Mouse (Mus musculus) midbrain, embryonic 14.5 days (tissue): ENCODE data around the gene Zfp385c. TPM values are rescaled to one million over a fixed set of nuclear protein-coding genes. Genes with fewer than 3 reads are reported as not detected.
A peak's percentile ranks its signal among the peaks of the same experiment; 100 is the strongest.

Source experiments
- ATAC-seq: fragments of 200-750 bp; cut with Nextera tagmentation; 2 replicates; pipeline ENCODE4 v1.8.0; 2017; ENCODE audit warnings: moderate number of reproducible peaks, moderate library complexity; ENCODE audit not compliant: low FRiP score, low TSS enrichment
- DNase-seq: peaks from one replicate; pipeline ENCODE4 v3.0.0-alpha.2; 2015
- H3K27ac ChIP-seq: fragments of 300-500 bp; sonication (generic); replicated peaks from 2 replicates; pipeline ENCODE4 v1.5.1; 2014; ENCODE audit warnings: mild to moderate bottlenecking, low read depth, low read length, moderate library complexity
- H3K27me3 ChIP-seq: fragments of 300-500 bp; sonication (generic); 2 replicates; pipeline ENCODE4 v1.6.1; 2014; ENCODE audit warnings: low read length, control low read depth, mixed read lengths; ENCODE audit not compliant: control insufficient read depth, insufficient read depth
- H3K36me3 ChIP-seq: fragments of 300-500 bp; sonication (generic); 2 replicates; pipeline ENCODE4 v1.6.1; 2014; ENCODE audit warnings: low read length, control low read depth; ENCODE audit not compliant: control insufficient read depth, insufficient read depth
- H3K4me1 ChIP-seq: fragments of 300-500 bp; sonication (generic); 2 replicates; pipeline ENCODE4 v1.6.1; 2014; ENCODE audit warnings: mild to moderate bottlenecking, antibody characterized with exemption, low read length, control low read depth; ENCODE audit not compliant: control insufficient read depth, insufficient read depth
- H3K4me2 ChIP-seq: fragments of 300-500 bp; sonication (generic); 2 replicates; pipeline ENCODE4 v1.6.1; 2014; ENCODE audit warnings: mild to moderate bottlenecking, low read length, moderate library complexity
- H3K4me3 ChIP-seq: fragments of 300-500 bp; sonication (generic); replicated peaks from 2 replicates; pipeline ENCODE4 v1.5.1; 2014; ENCODE audit warnings: low read depth, low read length
- H3K9ac ChIP-seq: fragments of 300-500 bp; sonication (generic); replicated peaks from 2 replicates; pipeline ENCODE4 v1.6.1; 2014; ENCODE audit warnings: mild to moderate bottlenecking, low read length, moderate library complexity
- H3K9me3 ChIP-seq: fragments of 300-500 bp; sonication (generic); 2 replicates; pipeline ENCODE4 v1.6.1; 2016; ENCODE audit warnings: low read length, control low read depth, mixed read lengths; ENCODE audit not compliant: control insufficient read depth
- WGBS: fragments of 180-500 bp; shearing (Covaris S2); extraction: QIAGEN DNeasy Blood & Tissue Kit; methylation state at CpG from one replicate; pipeline ENCODE4 v1.1.7; 2014; 5-methylcytosine and 5-hydroxymethylcytosine counted together
- polyA plus RNA-seq: library from polyadenylated mRNA; unstranded; fragments of >200 nt; fragmentation: Nextera tagmentation; extraction: Ambion mirVana; gene quantifications from 2 replicates; pipeline ENCODE4 v1.2.1, GENCODE M21; 2014

The Zfp385c gene
- polyA plus RNA-seq, 1 experiment from 2014 or later, result 0.41 TPM

DNA sequence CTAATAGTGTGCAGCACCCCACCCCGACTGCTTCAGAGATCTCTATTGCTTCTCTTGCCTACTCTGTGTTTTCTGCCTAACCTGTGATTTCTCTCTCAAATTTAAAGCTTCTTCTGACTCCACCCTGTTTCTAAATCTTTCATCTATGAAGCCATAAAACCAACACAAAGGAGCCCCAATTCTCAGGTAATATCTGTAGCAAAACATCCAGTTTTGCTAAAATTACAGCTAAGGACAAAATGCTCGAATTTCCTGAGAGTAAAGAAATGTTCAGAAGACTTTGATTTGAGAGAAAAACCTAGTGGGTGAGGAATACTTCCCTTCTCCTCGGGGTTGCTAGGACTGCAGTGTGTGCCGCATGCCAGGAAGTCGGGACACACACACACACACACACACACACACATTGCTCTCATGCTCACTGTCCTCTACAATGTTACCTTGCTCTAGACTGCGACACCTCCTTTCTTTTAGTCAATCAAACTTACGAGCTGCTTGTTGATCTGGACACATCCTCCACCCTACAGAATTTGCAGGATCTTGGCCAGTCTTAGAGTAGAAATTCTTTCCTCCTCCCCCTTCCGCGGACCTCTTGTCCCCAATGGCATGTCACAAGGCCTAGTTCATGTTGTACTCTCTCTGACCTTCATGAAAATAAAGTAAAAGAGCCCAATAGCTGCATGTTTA lies 82.1 kb downstream of the Zfp385c start:
- ATAC-seq (no peak), DNase-seq (no peak)
- WGBS, result 86% methylated on average over 9 of the region's 9 CpGs
- Histone ChIP-seq H3K27me3 (no peaks in the 10 kb centered on the region), H3K4me2 (no peak overlapping the region), H3K27ac (no peak overlapping the region), H3K36me3 (0 out of 2 replicates have a peak, but pooled peaks cover 8% of the 10 kb centered on the region), H3K4me1 (no peaks in the 10 kb centered on the region), H3K9ac (no peak overlapping the region), H3K4me3 (no peak overlapping the region), H3K9me3 (no peaks in the 10 kb centered on the region)

DNA sequence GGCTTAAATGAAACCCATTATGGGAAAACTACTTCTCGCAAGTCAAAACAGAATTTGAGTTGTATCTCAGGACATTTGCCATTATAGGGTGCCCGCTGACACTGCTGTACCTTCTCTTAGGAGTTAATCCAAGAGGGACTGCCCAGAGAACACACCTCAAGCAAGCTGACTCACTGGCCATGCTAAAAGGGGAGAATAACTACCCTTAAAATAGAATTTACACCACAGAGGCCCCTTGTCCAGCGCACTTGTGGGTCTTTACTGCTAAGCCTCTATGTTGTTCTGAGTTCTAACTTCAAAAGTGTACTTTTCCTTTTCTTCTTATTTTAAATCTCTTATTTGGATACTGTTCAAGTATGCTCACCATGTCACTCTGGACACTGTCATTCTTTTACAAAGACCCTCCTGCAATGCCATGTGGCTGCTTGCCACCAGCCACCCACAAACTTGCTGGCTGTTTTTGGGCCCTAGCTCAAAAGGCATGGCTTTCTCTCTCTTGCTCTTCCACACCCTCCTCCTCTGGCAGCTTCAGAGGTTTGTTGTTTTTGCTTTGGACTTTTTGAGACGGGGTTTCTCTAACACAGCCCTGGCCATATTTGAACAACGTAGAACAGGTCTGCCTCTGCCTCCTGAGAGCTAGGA lies 82.8 kb downstream of the Zfp385c start:
- 89% methylated on average over 5 of the region's 5 CpGs for WGBS
- Histone ChIP-seq H3K27ac (no peak overlapping the region), H3K36me3 (0 out of 2 replicates have a peak, but pooled peaks cover 8% of the 10 kb centered on the region), H3K27me3 (no peaks in the 10 kb centered on the region), H3K4me2 (no peak overlapping the region), H3K4me3 (no peak overlapping the region), H3K4me1 (0 out of 2 replicates have a peak, but pooled peaks cover 2% of the 10 kb centered on the region), H3K9me3 (no peaks in the 10 kb centered on the region), H3K9ac (no peak overlapping the region)
- ATAC-seq, result no peak
- no peak for DNase-seq

DNA sequence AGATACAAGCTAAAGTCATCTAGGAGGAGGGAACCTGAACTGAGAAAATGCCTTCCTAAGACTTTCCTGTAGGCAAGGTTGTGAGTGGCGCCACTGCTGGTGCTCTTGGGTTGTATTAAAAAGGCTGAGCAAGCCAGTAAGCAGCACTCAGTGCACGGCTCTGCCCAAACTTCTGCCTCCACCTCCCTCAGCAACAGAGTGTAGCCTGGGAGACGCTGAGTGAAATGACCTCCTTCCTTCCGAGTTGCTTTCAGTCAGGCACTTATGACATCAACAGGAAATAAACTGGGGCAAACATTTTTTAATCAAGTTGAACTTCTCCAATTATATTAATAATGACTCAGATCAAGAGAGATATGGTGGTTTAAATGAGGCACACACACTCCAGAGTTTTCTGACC lies 83.5 kb downstream of the Zfp385c start:
- Histone ChIP-seq H3K9ac (no peak overlapping the region), H3K4me2 (no peak overlapping the region), H3K4me3 (no peak overlapping the region), H3K27ac (no peak overlapping the region), H3K27me3 (no peaks in the 10 kb centered on the region), H3K4me1 (0 out of 2 replicates have a peak, but pooled peaks cover 3% of the 10 kb centered on the region), H3K36me3 (0 out of 2 replicates have a peak, but pooled peaks cover 8% of the 10 kb centered on the region), H3K9me3 (no peaks in the 10 kb centered on the region)
- DNase-seq, result no peak
- WGBS, result 78% methylated on average over 4 of the region's 4 CpGs
- no peak for ATAC-seq

DNA sequence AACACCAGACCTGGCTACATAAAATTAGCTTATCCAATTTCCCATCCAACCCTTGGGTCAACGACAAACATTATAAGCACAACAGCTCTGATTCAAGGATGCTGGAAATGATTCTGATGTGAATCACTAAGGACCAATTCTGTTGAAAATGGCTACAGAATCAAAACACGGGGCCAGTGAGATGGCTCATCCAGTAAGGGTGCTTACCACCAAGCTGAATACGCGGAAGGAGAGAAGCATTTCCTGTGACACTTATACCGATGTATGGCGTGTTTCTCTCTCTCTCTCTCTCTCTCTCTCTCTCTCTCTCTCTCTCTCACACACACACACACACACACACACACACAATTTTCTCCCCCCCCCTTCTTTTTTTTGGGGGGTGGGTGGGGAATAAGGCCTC lies 85.1 kb downstream of the Zfp385c start:
- ATAC-seq (no peak), DNase-seq (no peak)
- H3K9me3 ChIP-seq, result no peaks in the 10 kb centered on the region
- H3K27ac ChIP-seq, result no peak overlapping the region
- H3K4me2 ChIP-seq, result no peak overlapping the region
- 89% methylated on average over 6 of the region's 6 CpGs for WGBS
- H3K27me3 ChIP-seq, result no peaks in the 10 kb centered on the region
- no peak overlapping the region for H3K9ac ChIP-seq
- 0 out of 2 replicates have a peak, but pooled peaks cover 8% of the 10 kb centered on the region for H3K36me3 ChIP-seq
- no peak overlapping the region for H3K4me3 ChIP-seq
- H3K4me1 ChIP-seq, result 0 out of 2 replicates have a peak, but pooled peaks cover 3% of the 10 kb centered on the region

DNA sequence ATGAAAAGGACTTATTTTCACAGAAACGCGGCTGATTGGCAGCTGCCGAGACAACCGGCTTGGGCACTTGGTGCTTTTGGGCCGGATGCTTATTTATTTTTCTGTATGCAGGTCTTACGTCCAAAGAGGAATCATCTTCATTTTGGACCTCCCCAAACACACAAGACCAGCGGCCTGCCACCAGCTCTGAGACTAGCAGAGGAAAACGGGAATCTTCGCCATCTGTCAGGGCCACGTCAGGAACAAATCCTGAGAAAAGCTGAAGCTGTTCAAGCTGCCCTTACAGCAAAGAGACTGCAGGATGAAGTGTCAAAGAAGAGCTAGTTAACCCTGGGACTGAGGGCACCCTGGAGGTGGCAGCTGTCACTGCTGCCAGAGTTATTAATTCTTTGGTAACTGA lies 86.8 kb downstream of the Zfp385c start:
- no peak overlapping the region for H3K4me2 ChIP-seq
- 0 out of 2 replicates have a peak, but pooled peaks cover 3% of the 10 kb centered on the region for H3K4me1 ChIP-seq
- 0 out of 2 replicates have a peak overlapping the region, but pooled peaks have one; percentile 13 for H3K27ac ChIP-seq
- no peak overlapping the region for H3K4me3 ChIP-seq
- peaks cover 22% of the 10 kb centered on the region for H3K36me3 ChIP-seq
- DNase-seq (no peak), ATAC-seq (no peak)
- H3K27me3 ChIP-seq, result no peaks in the 10 kb centered on the region
- 81% methylated on average over 10 of the region's 10 CpGs for WGBS
- H3K9me3 ChIP-seq, result no peaks in the 10 kb centered on the region
- H3K9ac ChIP-seq, result no peak overlapping the region

DNA sequence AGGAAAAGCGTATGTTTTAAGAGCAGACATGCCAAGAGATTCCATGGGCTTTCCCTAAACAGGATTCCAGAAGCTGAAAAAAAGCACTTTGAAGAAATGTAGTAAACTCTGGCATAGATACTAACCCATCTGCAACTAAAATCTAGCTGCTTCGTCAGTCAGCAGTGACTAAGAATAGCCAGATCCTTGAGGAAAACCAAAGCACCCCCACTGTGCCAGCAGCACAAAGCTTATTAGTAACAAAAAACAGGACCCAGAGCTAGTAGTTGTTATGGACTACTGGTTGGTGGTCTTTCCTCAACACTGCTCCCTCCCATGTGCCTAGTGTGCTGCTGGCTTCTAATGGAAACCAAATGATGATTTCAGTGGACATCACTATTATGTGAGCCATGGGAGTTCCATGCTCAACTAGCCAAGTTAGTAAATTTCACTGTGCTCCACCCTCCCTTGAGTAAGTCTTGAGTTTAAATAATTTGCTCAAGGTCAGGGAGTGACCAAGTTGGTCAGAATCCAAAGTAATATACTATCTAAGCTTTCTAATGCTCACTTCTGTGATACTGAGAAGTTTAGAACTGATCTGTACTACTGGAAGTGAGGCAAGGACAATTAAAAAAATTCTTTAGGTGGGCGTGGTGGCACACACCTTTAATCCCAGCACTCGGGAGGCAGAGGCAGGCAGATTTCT lies 87.8 kb downstream of the Zfp385c start:
- Histone ChIP-seq H3K4me3 (no peak overlapping the region), H3K27me3 (no peaks in the 10 kb centered on the region), H3K36me3 (peaks cover 31% of the 10 kb centered on the region), H3K9ac (no peak overlapping the region), H3K4me1 (0 out of 2 replicates have a peak, but pooled peaks cover 3% of the 10 kb centered on the region), H3K4me2 (no peak overlapping the region), H3K27ac (no peak overlapping the region), H3K9me3 (no peaks in the 10 kb centered on the region)
- no peak for ATAC-seq
- DNase-seq, result no peak
- WGBS, result 81% methylated on average over 4 of the region's 4 CpGs

DNA sequence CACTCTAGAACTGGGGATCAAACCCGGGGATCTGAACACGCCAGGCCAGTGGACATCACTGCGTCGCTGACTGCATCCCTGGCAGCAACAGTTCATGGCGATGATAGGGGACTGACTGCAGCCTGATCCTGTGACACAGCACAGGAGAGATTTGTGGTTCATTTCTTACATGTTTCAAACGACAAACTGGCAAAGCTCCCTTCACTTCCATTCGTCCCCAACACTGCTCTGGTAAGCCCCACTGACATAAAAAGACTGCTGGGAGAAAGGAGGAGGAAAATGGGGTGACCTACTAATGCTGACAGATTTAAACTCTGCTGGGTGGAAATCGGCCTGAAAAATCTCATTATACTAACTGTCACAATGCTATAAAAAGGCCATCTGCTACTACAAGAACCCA lies 88.4 kb downstream of the Zfp385c start:
- Histone ChIP-seq H3K9ac (no peak overlapping the region), H3K27ac (no peak overlapping the region)
- WGBS, result 76% methylated on average over 8 of the region's 8 CpGs

DNA sequence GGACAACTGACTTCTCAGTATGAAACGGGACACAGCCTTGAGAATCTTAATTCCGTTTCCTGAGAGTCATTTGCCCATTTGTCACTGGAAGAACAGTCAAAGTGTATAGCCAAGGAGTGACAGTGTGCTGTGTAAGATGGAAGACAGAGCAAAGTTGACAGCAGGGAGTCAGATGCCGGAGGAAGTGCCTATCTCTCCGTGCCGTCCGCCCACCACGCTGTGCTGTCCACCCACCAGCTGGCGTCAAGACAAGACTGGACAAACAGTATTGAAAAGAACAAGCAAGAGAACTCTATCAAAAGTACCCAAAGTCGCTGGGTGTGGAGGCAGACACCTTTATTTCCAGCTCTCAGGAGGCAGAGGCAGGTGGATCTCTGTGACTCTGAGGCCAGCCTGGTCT lies 89.1 kb downstream of the Zfp385c start:
- Histone ChIP-seq H3K36me3 (peaks cover 42% of the 10 kb centered on the region), H3K27me3 (no peaks in the 10 kb centered on the region), H3K4me3 (no peak overlapping the region), H3K9me3 (no peaks in the 10 kb centered on the region), H3K27ac (no peak overlapping the region), H3K4me2 (no peak overlapping the region), H3K9ac (no peak overlapping the region), H3K4me1 (0 out of 2 replicates have a peak, but pooled peaks cover 3% of the 10 kb centered on the region)
- no peak for ATAC-seq
- 94% methylated on average over 9 of the region's 9 CpGs for WGBS
- no peak for DNase-seq

More for the DNA sequence above, 88.4 kb downstream of the Zfp385c start:
- Histone ChIP-seq H3K27me3 (no peaks in the 10 kb centered on the region), H3K4me2 (no peak overlapping the region), H3K4me1 (0 out of 2 replicates have a peak, but pooled peaks cover 3% of the 10 kb centered on the region), H3K9me3 (no peaks in the 10 kb centered on the region), H3K4me3 (no peak overlapping the region), H3K36me3 (peaks cover 38% of the 10 kb centered on the region)
- DNase-seq (no peak), ATAC-seq (no peak)
